Mouse (Mus musculus) limb, embryonic 14.5 days (tissue): ENCODE results near the gene Pigp. TPM values are rescaled to one million over a fixed set of nuclear protein-coding genes. Genes with fewer than 3 reads are reported as not detected.
A peak's percentile ranks its signal among the peaks of the same experiment; 100 is the strongest.

ENCODE experiments used
- ATAC-seq: fragments of 200-750 bp; cut with Nextera tagmentation; 2 replicates; pipeline ENCODE4 v1.8.0; 2017; ENCODE audit warnings: low read depth, moderate number of reproducible peaks, moderate TSS enrichment; ENCODE audit not compliant: low FRiP score
- DNase-seq: peaks from one replicate; pipeline ENCODE4 v3.0.0-alpha.2; 2015; ENCODE audit warnings: low spot score
- H3K27ac ChIP-seq: fragments of 300-500 bp; sonication (generic); replicated peaks from 2 replicates; pipeline ENCODE4 v1.5.1; 2014; ENCODE audit warnings: low read depth, mild to moderate bottlenecking, low read length, moderate library complexity, mixed read lengths
- H3K27me3 ChIP-seq: fragments of 300-500 bp; sonication (generic); 2 replicates; pipeline ENCODE4 v1.6.1; 2014; ENCODE audit warnings: low read length, mixed read lengths; ENCODE audit not compliant: control insufficient read depth, insufficient read depth
- H3K36me3 ChIP-seq: fragments of 300-500 bp; sonication (generic); 2 replicates; pipeline ENCODE4 v1.6.1; 2014; ENCODE audit warnings: mild to moderate bottlenecking, low read length, moderate library complexity, mixed read lengths; ENCODE audit not compliant: control insufficient read depth, insufficient read depth
- H3K4me1 ChIP-seq: fragments of 300-500 bp; sonication (generic); 2 replicates; pipeline ENCODE4 v1.6.1; 2014; ENCODE audit warnings: antibody characterized with exemption, low read length, mixed read lengths; ENCODE audit not compliant: control insufficient read depth, insufficient read depth
- H3K4me2 ChIP-seq: fragments of 300-500 bp; sonication (generic); replicated peaks from 2 replicates; pipeline ENCODE4 v1.6.1; 2014; ENCODE audit warnings: low read depth, mild to moderate bottlenecking, low read length, moderate library complexity; ENCODE audit not compliant: severe bottlenecking
- H3K4me3 ChIP-seq: fragments of 300-500 bp; sonication (generic); replicated peaks from 2 replicates; pipeline ENCODE4 v1.5.1; 2014; ENCODE audit warnings: low read length
- H3K9ac ChIP-seq: fragments of 300-500 bp; sonication (generic); 2 replicates; pipeline ENCODE4 v1.6.1; 2014; ENCODE audit warnings: mild to moderate bottlenecking, low read depth, low read length, moderate library complexity; ENCODE audit not compliant: severe bottlenecking
- H3K9me3 ChIP-seq: fragments of 300-500 bp; sonication (generic); 2 replicates; pipeline ENCODE4 v1.6.1; 2016; ENCODE audit warnings: low read length; ENCODE audit not compliant: control insufficient read depth
- POLR2A ChIP-seq: fragments of 200-500 bp; IDR thresholded peaks from 2 replicates; pipeline ENCODE4 v1.8.0; 2012; ENCODE audit warnings: inconsistent platforms, mild to moderate bottlenecking, moderate library complexity, borderline replicate concordance; ENCODE audit not compliant: insufficient read depth, insufficient read length; ENCODE audit errors: extremely low read depth
- WGBS: fragments of 180-500 bp; shearing (Covaris S2); extraction: QIAGEN DNeasy Blood & Tissue Kit; methylation state at CpG from one replicate; pipeline ENCODE4 v1.1.7; 2014; 5-methylcytosine and 5-hydroxymethylcytosine counted together
- polyA plus RNA-seq, 2 experiments: library from polyadenylated mRNA; depleted of rRNA in 1 of 2; stranded (reverse) in 1 of 2; unstranded in 1 of 2; fragments of >200 nt; fragmentation: Nextera tagmentation in 1 of 2; extraction: Ambion mirVana in 1 of 2; gene quantifications; 2 replicates each; pipeline versions ENCODE4 v1.2.1 to v1.2.3; 2012 to 2014

The Pigp gene
- 75.3 and 83.2 TPM in 2 replicates for polyA plus RNA-seq (2012; rRNA removed)
- 86.3 and 101 TPM in 2 replicates for polyA plus RNA-seq (2014; fragmentation: Nextera tagmentation; extraction: Ambion mirVana)

- H3K27me3 ChIP-seq: no peaks in the 10 kb centered on the region
- peak within 1 kb of the TSS; percentile 93 for H3K4me3 ChIP-seq
- peak within 1 kb of the TSS; percentile 98 for H3K27ac ChIP-seq
- peak within 1 kb of the TSS; percentile 43 for H3K4me2 ChIP-seq
- H3K4me1 ChIP-seq: peaks cover 20% of the 10 kb centered on the region
- DNase-seq: peak; percentile 84
- WGBS: 0% methylated on average over 22 of the region's 43 CpGs
- H3K36me3 ChIP-seq: no peaks in the 10 kb centered on the region
- ATAC-seq: peak; percentile 82
- peak within 1 kb of the TSS; percentile 88 for H3K9ac ChIP-seq
- no peaks in the 10 kb centered on the region for H3K9me3 ChIP-seq
- TF ChIP-seq POLR2A: no peak
These were observed at the start of gene Pigp for GRCm38 (mm10) chr16:94371301-94371931. Gene Pigp (minus strand): TSS chr16:94371842.

- H3K9ac ChIP-seq: no peak overlapping the region
- H3K36me3 ChIP-seq: peaks cover 91% of the 10 kb centered on the region
- TF ChIP-seq POLR2A: no peak
- no peak overlapping the region for H3K4me2 ChIP-seq
- WGBS: 95% methylated on average over 3 of the region's 3 CpGs
- H3K9me3 ChIP-seq: peaks cover 4% of the 10 kb centered on the region; the same call in 1 of the 2 replicates
- no peak for DNase-seq
- H3K4me3 ChIP-seq: no peak overlapping the region
- H3K27ac ChIP-seq: no peak overlapping the region
- no peaks in the 10 kb centered on the region for H3K4me1 ChIP-seq
- no peak for ATAC-seq
- no peaks in the 10 kb centered on the region for H3K27me3 ChIP-seq
These were observed 48.9 kb upstream of the Pigp start for GRCm38 (mm10) chr16:94420498-94420897.

- WGBS: 94% methylated on average over 6 of the region's 6 CpGs
- Histone ChIP-seq H3K36me3 (peaks cover 73% of the 10 kb centered on the region), H3K27me3 (no peaks in the 10 kb centered on the region), H3K9ac (no peak overlapping the region), H3K4me3 (no peak overlapping the region), H3K9me3 (no peaks in the 10 kb centered on the region), H3K4me2 (no peak overlapping the region), H3K27ac (no peak overlapping the region), H3K4me1 (no peaks in the 10 kb centered on the region)
- TF ChIP-seq POLR2A: no peak
- no peak for ATAC-seq
- no peak for DNase-seq
These were observed 42.5 kb upstream of the Pigp start for GRCm38 (mm10) chr16:94414151-94414550.

GRCm38 (mm10) chr16:94412760-94413159 lies 41.1 kb upstream of the Pigp start:
- no peak overlapping the region for H3K4me2 ChIP-seq
- H3K36me3 ChIP-seq: peaks cover 66% of the 10 kb centered on the region
- H3K9ac ChIP-seq: no peak overlapping the region
- H3K27ac ChIP-seq: no peak overlapping the region
- ATAC-seq (0 out of 2 replicates have a peak, but pooled peaks have one; percentile 23), DNase-seq (no peak)
- H3K27me3 ChIP-seq: no peaks in the 10 kb centered on the region
- H3K9me3 ChIP-seq: no peaks in the 10 kb centered on the region
- H3K4me1 ChIP-seq: no peaks in the 10 kb centered on the region
- WGBS: 88% methylated on average over 4 of the region's 4 CpGs
- no peak overlapping the region for H3K4me3 ChIP-seq
- TF ChIP-seq POLR2A: no peak

- Histone ChIP-seq H3K27me3 (no peaks in the 10 kb centered on the region), H3K9ac (no peak overlapping the region), H3K27ac (no peak overlapping the region), H3K36me3 (peaks cover 65% of the 10 kb centered on the region), H3K4me2 (no peak overlapping the region), H3K4me3 (no peak overlapping the region), H3K9me3 (no peaks in the 10 kb centered on the region), H3K4me1 (no peaks in the 10 kb centered on the region)
- no peak for TF ChIP-seq POLR2A
- DNase-seq: no peak
- WGBS: 87% methylated on average over 2 of the region's 2 CpGs
- no peak for ATAC-seq
These were observed 40.6 kb upstream of the Pigp start for GRCm38 (mm10) chr16:94412198-94412597.
